Mouse (Mus musculus) urinary bladder, postnatal 10 days (tissue): ENCODE data around the gene Pgm5.
A peak's percentile ranks its signal among the peaks of the same experiment; 100 is the strongest.

Experiments
- DNase-seq: peaks from one replicate; pipeline ENCODE4 v3.0.0; 2022; ENCODE audit warnings: low spot score

The Pgm5 gene

DNA sequence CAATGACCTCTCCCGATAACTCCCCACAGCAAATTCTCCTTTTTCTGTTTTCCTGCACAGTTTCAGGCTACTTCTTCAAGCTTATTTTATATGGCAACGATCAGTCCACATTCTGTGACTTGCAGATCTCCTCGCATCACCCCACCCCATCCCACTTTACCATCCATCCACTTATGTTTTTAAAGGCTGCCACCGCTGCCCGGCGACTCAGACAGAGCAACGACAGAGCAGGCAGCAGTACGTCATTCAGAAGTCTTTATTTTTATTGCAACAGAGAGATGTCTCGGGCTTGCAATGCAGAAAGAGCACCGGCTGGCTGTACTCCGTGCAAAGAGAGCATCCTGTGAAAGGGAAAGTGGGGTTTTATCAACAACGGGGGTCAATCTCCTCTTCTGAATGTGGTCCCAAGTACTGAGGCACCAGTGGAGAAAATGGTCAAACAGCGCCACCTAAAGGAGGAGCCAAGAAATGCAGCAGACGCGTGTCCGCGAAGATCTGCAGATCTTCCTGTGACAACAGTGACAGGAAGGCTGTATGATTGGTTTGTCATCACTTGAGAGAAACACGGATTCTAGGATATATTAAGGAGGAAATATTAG, 9.5 kb upstream of the Pgm5 start:
- peak; percentile 28 for DNase-seq

DNA sequence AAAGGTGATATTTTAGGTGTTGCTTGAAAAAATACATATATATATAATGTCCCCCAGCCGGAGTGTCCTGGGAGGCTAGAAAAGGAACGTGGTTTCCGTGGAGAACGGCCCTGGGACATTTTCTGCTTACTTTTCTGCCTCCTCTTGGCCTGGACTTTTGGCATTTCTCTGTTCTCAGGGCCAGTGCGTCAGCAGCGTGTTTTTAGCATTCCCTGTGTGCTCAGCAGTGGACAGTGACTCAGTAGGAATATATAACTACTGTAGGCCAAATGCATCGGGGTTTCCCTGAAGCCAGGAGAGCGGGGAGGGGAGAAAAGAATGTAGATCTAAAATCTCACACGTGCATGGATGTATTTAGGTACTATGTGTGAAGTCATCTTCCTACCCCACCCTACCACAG, 3.8 kb upstream of the Pgm5 start:
- no peak for DNase-seq

DNA sequence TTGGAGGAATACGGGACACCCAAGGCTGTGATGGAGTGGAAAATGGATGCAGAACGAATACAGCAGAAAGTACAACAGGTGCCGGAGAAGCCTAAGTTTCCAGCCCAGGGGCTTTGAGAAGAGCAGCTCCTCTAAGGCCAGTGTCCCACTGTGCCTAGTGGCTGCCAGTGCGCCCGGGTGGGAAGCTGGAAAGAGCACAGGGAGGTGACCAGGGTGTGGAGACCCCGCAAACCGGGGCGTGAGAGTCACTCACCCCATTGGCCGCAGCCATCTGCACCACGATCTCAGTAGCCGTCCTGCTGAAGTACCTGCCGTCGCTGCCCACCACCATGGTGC, 411 bp downstream of the Pgm5 start:
- no peak for DNase-seq

GRCm38 (mm10) chr19:24851456-24852315, 10.0 kb downstream of the Pgm5 start:
- DNase-seq: no peak

DNA sequence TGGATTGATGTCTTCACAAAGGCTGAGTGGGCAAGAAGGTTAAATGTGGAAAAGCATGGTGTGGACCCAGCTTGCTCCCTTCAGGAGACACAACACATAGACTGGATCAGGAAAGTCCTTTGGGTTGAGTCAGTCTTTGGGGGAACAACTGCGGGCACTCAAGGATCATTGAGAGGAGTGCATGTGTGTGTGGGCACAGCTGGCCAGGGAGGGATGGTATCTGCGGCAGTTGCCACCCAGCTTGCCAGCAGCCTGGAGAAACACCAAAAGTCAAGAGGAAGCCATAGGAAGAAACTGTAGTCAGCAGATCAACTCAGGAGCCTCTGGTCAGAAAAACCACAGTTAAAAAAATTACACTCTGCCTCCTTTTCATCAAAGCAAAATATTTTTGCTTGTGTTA, 12.8 kb downstream of the Pgm5 start:
- DNase-seq: no peak

GRCm38 (mm10) chr19:24848345-24848744, 13.3 kb downstream of the Pgm5 start:
- DNase-seq: no peak

GRCm38 (mm10) chr19:24845007-24845546, 16.6 kb downstream of the Pgm5 start:
- no peak for DNase-seq

- DNase-seq: no peak
Observed at GRCm38 (mm10) chr19:24842080-24842479, 19.6 kb downstream of the Pgm5 start.

DNA sequence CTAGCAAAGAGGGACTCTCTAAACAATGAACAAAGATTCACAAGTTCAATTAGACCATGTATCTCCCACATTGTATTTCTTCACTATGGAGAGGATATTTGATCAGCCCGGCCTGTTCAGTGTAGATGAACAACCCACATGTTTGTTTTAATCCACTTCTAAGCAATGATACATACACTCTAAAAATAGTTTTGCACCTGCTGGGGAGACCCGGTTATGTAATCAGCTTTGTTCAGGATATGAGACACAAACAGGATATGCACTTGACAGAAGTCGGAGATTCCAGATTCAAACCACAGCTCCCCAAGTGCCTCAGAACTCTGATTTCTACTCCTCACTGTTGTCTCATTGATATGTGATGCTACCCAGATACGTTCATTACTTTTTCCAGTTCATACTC, 37.1 kb downstream of the Pgm5 start:
- no peak for DNase-seq

- DNase-seq: no peak
Observed at GRCm38 (mm10) chr19:24815661-24816221, 45.9 kb downstream of the Pgm5 start.

DNA sequence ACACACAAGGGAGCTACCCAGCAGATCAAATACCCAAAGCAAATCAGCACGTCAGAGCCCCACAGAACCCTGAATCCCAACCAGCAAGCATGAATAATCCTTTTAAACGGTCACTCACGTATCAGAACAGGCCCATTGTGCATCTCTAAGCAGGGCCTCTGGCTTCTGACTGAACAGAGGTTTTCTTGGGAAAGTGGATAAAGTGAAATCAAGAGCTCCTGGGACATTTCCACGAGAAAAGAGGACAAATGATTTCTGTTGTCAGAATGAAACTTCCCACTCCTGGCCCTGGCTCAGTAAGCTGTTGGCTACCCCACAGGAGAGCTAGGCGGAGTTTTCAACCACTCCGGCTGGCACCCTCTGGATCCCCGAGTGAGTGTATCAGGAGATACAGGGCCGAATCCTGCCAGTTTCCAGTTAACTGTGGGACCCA, 48.8 kb downstream of the Pgm5 start:
- no peak for DNase-seq

DNA sequence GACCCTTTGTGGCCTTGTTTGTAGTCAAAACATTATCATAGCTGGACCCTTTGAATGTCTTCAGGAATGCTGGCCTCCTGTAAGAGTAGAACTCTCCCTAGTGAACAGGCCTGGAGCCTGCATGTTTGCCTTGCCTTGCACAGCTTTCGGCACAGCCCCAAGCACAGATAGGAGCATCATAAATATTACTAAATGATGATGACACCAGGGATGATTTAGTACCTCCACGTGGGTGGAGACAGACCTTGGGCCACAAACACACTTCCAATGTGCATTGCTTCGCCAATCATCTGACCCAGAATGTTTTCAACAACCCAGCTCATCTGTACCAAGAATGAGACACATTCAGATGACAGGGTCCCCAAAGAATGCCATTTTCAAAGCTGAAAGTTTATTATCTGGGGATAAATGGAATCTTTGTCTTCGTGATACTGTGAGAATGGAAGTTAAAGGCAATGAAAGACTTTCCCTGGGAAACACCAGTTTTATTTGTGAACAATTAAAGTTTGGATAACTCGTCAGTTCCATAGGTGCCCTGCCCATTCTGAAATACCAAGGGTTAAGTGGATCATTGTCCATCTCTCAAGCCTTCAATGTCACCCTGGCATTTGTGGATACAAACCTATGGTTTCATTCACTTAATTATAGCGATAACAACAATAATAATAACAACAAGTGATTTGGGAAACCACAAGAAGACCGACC, 49.4 kb downstream of the Pgm5 start:
- DNase-seq: no peak

GRCm38 (mm10) chr19:24811451-24811850, 50.2 kb downstream of the Pgm5 start:
- DNase-seq: no peak

DNA sequence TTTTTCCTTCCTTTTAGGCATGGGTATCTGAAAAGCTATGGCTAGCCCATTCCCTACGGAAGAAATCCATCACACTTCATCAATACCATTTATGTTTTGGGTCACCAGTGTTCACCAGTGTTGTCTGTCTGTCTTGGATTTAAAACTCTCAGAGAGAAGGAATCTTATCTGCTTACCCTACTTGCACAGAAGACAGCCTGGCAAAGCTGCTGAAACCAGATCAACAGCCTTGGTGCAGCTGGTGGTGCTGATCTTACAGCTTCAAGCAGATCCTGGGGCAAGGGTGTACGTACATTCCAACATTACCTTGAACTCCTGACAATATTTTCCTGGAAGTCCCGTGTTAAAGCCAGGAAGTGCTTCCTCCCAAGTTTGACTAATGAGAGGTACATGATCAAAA, 55.6 kb downstream of the Pgm5 start:
- no peak for DNase-seq

GRCm38 (mm10) chr19:24797606-24798005, 64.0 kb downstream of the Pgm5 start:
- DNase-seq: no peak

GRCm38 (mm10) chr19:24794350-24794749, 67.3 kb downstream of the Pgm5 start:
- no peak for DNase-seq

- DNase-seq: no peak
Observed at GRCm38 (mm10) chr19:24793545-24794139, 68.0 kb downstream of the Pgm5 start.

DNA sequence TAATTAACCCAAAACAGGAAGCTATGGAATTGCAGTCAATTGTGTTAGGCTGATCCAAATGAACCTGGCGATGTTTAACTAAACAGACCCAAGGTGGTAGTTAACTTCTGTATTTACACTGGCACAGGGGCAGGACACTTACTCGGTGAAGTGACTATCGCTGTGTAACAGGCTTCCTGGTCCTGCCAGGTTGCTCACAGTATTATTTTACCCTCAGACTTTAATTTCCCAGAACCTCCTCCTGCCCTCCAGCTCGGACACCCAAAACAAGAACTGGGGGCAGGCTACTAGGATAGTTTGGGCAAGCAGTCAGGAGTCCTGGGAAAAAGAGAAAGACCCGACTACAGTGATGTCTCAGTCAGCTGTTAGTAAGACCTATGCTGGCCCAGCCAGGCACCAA, 68.8 kb downstream of the Pgm5 start:
- DNase-seq: no peak

DNA sequence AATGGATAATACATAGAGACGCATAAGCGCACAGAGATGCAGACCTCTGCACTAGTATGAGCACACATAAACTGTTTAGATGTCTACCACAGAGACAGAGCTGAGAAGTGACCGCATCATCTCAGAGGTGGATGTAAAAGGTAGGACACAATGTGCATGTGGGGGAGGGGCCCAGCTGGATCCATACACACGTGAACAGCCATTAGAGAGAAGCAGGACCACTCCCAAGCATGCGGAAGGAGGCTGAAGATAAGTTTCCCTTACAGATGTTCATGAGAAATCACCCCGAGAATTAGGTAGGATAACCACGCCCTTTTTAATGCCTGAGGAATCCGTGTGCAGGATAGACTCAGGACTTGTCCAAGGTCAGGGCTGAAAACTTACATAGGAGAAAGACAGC, 75.8 kb downstream of the Pgm5 start:
- no peak for DNase-seq

- DNase-seq: no peak
Observed at GRCm38 (mm10) chr19:24785056-24785675, 76.5 kb downstream of the Pgm5 start.

GRCm38 (mm10) chr19:24783736-24784135, 77.9 kb downstream of the Pgm5 start:
- DNase-seq: no peak

DNA sequence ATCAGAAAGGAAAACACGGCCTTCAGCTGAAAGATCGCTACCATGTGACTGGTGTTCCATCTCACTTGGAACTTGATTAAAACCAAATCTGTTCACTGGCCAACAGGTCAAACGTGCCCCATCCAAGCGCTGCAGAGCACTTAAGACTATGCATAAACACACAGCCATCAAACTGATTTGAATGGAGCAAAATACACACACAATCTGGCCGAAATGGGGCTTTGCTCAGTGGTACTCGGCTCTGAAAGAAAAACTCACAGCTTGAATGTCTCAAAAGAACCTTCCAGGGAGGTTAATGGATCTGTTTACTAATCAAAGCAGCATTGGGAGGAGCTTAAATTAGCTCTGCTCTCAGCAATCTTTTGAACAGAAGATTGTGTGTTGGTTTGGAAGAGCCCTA, 81.7 kb downstream of the Pgm5 start:
- no peak for DNase-seq
